ENCODE assay signal across 8 mouse cellular contexts in genomic region chr7:127929923-127930322, GRCm38 (mm10). TPM values are rescaled to one million over a fixed set of nuclear protein-coding genes. Genes with fewer than 3 reads are reported as not detected.
A peak's percentile ranks its signal among the peaks of the same experiment; 100 is the strongest.
DNase-seq lines count a peak whose midpoint lies in the region; ATAC-seq and TF ChIP-seq lines count a peak whose summit lies in the region.

Gene Prss8, minus strand, starts transcription at chr7:127930104.

- TF ChIP-seq EP300 in liver, embryonic 14.5 days (IDR thresholded peaks at IDR 0.05; ENCODE audit: low read depth), result no peak

- peaks cover 94% of the 10 kb centered on the region for H3K4me1 ChIP-seq in E14TG2a.4 (replicated peaks; ENCODE audit: low read depth, low read length)
- peaks cover 2 to 15% of the 10 kb centered on the region in 2 experiments; a peak in 3 of 4 replicates for H3K4me1 ChIP-seq in liver, embryonic 14.5 days (replicated peaks; ENCODE audit: control insufficient read depth in 2 of 2, insufficient read depth in 2 of 2, low read length in 1 of 2)

- peak within 1 kb of the TSS; percentile 75 for H3K4me3 ChIP-seq in E14TG2a.4 (replicated peaks; ENCODE audit: low read length)
- peak within 1 kb of the TSS; percentile 41 to 48 for H3K4me3 ChIP-seq in liver, embryonic 14.5 days (ENCODE audit: insufficient read depth in 1 of 2, low read depth in 2 of 2, low read length in 2 of 2)

- H3K4me2 ChIP-seq in liver, embryonic 14.5 days (ENCODE audit: low read depth), result peak within 1 kb of the TSS; percentile 55

- no peak within 1 kb of the TSS for H3K27ac ChIP-seq in liver, embryonic 14.5 days

- peaks cover 8% of the 10 kb centered on the region for H3K9me3 ChIP-seq in E14TG2a.4 (ENCODE audit: low read length)
- no peaks in the 10 kb centered on the region for H3K9me3 ChIP-seq in liver, embryonic 14.5 days (ENCODE audit: control insufficient read depth, low read length)

- ATAC-seq in liver, embryonic 14.5 days (ENCODE audit: insufficient read depth), result no peak
- ATAC-seq in megakaryocyte-erythroid progenitor cell, adult 5-6 weeks (replicated peaks; ENCODE audit: low FRiP score, low TSS enrichment, poor library complexity, severe bottlenecking), result no peak

- peak; percentile 17 for DNase-seq in cerebellum, adult 9-11 months
- DNase-seq in cerebellum, adult 9-10 months, result no peak
- peak; percentile 94 for DNase-seq in kidney, adult 11 months
- DNase-seq in liver, embryonic 14.5 days (ENCODE audit: low read depth in 3 of 3, low spot score in 3 of 3), result no peak
- DNase-seq in adrenal gland, postnatal 10 days, result no peak
- no peak for DNase-seq in ovary, postnatal 14 days (ENCODE audit: low spot score)

- WGBS in liver, embryonic 14.5 days (ENCODE audit: insufficient replicate concordance), result 26% methylated on average over 6 of the region's 6 CpGs

- H3K36me3 ChIP-seq in E14TG2a.4 (ENCODE audit: insufficient read depth, low read length), result peaks cover 31% of the 10 kb centered on the region
- no peaks in the 10 kb centered on the region; the same call in 1 of the 2 replicates for H3K36me3 ChIP-seq in liver, embryonic 14.5 days (replicated peaks; ENCODE audit: control insufficient read depth, insufficient read depth, low read depth)

- no peak for TF ChIP-seq CTCF in E14TG2a.4 (conservative IDR thresholded peaks at IDR 0.05; ENCODE audit: low read length)
- no peak for TF ChIP-seq CTCF in liver, embryonic 14.5 days (IDR thresholded peaks at IDR 0.05; ENCODE audit: low read depth)

- H3K9ac ChIP-seq in liver, embryonic 14.5 days (replicated peaks), result peak within 1 kb of the TSS; percentile 48

- peaks cover 2% of the 10 kb centered on the region; the same call in 1 of the 2 replicates for H3K27me3 ChIP-seq in E14TG2a.4 (ENCODE audit: insufficient read depth, low read length)
- H3K27me3 ChIP-seq in liver, embryonic 14.5 days (ENCODE audit: control insufficient read depth, insufficient read depth, low read length), result no peaks in the 10 kb centered on the region

RNA-seq across cellular contexts. Expression of gene Prss8, which starts in this region (rescaled TPM):
- 8.3 and 12.6 TPM in 2 replicates for polyA plus RNA-seq in liver, embryonic 14.5 days (2012; rRNA removed)
- 9.8 and 10.3 TPM in 2 replicates for polyA plus RNA-seq in liver, embryonic 14.5 days (2014; fragmentation: Nextera tagmentation; extraction: Ambion mirVana)
- total RNA-seq in adrenal gland, postnatal 10 days (2021), result under 1 TPM; 0.45 to 0.96 TPM
- total RNA-seq in megakaryocyte-erythroid progenitor cell, adult 5-6 weeks (2014; fragmentation: Nextera tagmentation), result not detected in 2 replicates
- total RNA-seq in megakaryocyte-erythroid progenitor cell, adult 5-6 weeks (2017), result not detected in 2 replicates

Comparison
In these comparisons a context has a peak if more than half of its experiments do, and no peak if none do; other contexts are left out.
1. DNase-seq: peak in cerebellum, adult 9-11 months (single experiment) and kidney, adult 11 months (single experiment); none in cerebellum, adult 9-10 months (single experiment), liver, embryonic 14.5 days (0 of 3), adrenal gland, postnatal 10 days (single experiment) and ovary, postnatal 14 days (single experiment).